Mouse (Mus musculus) cerebellum, adult 9-10 months (tissue): Measurements from ENCODE around the gene Efna4.

Experiments
- DNase-seq: peaks from one replicate; pipeline ENCODE4 v3.0.0; 2022

The Efna4 gene

GRCm38 (mm10) chr3:89337721-89338578, at the start of gene Efna4:
TSS of gene Efna4 (minus strand) at chr3:89338028.
- no peak for DNase-seq

- no peak for DNase-seq
These were observed 48.9 kb upstream of the Efna4 start for GRCm38 (mm10) chr3:89386438-89387420.

DNA sequence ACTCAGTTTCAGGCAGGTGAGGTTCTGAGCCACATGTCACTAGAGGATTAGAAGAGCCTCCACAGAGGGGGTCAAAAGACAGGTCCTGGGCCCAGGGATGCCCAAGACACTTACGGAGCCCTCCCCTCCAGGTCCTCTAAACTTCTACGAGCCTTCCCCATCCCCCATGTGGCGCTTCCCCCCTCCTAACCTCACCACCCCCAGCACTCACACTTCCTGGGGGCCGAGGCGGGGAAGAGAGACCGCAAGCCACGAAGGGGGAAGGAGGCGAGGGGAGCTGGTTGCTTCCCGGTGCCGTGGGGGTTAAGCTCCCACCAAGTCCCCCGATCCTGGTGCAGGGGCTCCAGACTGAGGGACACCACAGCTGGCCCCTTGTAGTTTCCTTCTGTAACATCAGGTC, 47.6 kb upstream of the Efna4 start:
- no peak for DNase-seq

- DNase-seq, result no peak
These were observed 46.7 kb upstream of the Efna4 start for GRCm38 (mm10) chr3:89384331-89385076.

GRCm38 (mm10) chr3:89383651-89384255, 45.9 kb upstream of the Efna4 start:
- no peak for DNase-seq

GRCm38 (mm10) chr3:89382950-89383349, 45.1 kb upstream of the Efna4 start:
- no peak for DNase-seq

DNA sequence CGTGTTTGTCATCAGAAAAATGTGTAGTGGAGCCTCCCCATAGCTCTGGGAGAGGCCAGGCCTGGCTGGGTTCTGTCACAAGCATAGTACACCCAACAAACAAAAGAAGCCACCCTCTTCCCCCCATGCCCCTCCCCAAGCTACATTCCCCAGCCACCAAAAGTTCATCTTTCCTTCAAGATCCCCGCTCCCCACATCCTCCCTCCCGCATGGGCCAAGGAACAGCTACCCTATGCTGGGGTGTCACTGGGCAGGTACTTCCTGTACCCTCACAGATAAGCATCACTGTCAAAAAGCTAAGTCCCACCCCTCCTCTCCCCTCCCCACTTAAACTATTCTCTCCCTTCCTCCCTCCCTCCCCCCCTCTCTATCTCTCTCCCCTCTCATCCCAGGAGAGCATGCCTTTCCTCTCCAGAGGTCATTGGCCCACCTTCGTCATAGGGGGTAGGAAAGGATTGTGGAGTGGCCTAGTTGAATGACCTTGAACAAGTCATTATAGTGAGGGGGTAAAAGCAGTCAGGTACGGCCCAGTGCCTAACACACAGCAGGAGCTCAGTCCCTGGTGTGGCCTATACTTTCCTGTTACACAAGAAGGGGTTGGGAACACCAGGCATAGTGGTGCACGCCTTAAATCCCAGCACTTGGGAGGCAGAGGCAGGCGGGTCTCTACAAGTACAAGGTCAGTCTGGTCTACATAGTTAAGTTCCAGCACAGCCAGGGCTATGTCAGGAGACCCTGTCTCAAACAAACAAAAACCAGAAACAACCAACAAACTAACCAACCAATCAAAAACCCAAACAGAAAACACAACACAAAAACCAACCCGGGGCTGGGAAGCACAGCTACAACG, 44.4 kb upstream of the Efna4 start:
- no peak for DNase-seq

DNA sequence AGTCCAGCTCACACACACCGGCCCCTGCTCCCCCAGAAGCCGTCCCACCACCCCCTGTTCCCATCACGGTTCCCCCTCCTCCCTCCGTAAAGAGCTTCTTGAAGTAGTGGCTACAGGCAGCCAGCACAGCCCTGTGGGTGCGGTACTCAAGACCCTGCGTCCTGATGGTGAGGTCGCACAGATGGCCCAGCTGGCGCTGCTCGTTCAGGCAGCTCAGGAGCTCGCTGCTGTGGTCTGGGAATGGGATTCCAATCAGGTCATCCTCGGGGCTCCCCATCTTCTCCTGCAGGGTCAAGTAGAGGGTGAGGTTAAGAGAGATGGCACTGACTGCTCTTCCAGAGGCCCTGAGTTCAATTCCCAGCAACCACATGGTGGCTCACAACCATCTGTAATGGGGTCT, 43.4 kb upstream of the Efna4 start:
- DNase-seq, result no peak

DNA sequence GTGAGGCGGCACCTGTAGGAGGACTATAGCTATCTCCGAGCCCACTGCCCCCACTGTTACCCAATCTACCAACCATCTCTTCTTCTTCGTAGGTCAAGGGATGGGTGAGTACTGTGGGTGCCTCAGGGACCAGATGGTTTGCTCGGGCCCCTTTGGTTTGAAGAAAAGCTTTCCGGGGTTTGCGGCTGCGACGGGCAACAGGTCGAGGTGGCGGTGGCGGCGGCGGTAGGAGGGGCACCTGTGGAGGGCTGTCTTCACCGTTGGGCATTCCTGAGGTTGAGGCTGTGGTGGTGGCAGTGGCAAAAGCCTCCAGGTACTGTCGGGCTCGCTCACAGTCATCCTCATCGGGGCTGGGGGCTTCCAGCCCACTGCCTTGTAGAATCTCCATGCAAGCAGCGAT, 42.9 kb upstream of the Efna4 start:
- DNase-seq, result no peak

DNA sequence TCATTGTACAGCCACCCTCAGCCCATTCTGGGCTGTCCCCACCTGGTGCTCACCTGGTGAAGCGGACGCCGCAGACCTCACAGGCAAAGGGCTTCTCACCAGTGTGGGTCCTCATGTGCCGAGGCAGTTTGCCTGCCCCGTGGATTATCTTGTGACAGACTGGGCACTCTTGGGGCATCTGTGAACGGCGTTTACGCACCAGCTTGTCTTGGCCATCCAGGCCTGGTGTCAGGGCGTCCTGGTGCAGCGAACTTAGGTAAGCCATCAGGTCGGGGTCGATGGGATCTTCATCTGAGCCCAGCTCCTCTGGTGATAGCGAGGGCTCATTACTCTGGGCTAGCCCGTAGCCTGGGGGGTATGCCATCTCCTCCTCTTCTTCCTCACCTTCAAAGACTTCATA, 42.5 kb upstream of the Efna4 start:
- DNase-seq, result no peak

DNA sequence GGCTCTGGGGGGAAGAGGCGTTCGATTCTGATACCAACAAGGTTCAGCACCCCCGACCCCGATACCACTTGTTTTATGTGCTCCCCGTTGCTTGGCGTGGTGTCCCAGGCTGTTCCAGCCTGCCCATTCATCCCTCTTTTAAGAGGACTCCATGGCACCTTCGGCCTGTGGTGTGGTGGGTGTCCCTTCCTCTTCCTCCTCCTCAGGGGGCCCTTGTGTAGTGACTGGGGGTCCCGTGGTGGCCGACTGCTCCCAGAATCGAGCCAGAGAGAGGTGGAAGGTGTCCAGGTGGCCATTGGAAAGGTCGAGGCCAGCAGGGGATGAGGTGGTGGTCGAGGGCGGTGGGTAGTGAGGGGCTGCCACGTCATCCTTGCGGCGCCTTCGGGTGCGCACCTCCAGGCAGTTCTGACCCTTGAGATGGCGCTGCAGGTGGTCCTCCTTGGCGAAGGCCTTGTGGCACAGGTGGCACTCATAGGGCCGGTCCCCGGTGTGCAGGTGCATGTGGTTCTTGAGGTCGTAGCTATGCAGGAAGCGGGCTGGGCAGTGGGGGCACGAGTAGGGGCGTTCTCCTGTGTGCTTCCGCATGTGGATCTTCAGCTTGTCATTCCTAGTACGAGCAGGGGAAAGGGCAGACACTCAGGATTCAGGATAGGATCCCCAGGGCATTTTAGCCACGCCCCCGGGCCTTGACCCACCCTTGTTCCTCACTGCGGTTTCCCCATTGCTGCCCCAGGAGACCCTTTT, 41.7 kb upstream of the Efna4 start:
- no peak for DNase-seq

GRCm38 (mm10) chr3:89378394-89379067, 40.7 kb upstream of the Efna4 start:
- DNase-seq, result peak; percentile 64

GRCm38 (mm10) chr3:89377831-89378230, 40.0 kb upstream of the Efna4 start:
- peak; percentile 19 for DNase-seq

GRCm38 (mm10) chr3:89373581-89374231, 35.9 kb upstream of the Efna4 start:
- DNase-seq, result no peak

DNA sequence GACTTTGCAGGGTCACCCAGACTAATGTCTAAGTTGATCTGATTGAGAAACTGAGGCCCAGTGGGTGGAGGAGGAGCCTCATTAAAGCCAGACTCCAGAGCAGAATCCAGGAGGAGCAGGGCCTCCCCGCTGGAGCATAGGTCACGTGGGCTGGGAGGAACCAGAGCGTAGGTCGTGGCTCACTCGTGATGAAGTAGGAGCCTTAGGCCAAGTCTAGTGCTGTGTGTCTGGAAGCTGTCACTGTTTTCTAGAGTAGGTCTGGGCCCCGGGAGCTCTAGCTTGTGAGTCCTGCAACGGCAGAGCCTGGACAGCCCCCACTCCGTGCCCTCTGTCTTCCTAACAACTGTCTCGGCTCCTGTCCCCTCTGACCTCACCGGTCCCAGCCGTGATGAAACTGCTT, 29.5 kb upstream of the Efna4 start:
- no peak for DNase-seq

DNA sequence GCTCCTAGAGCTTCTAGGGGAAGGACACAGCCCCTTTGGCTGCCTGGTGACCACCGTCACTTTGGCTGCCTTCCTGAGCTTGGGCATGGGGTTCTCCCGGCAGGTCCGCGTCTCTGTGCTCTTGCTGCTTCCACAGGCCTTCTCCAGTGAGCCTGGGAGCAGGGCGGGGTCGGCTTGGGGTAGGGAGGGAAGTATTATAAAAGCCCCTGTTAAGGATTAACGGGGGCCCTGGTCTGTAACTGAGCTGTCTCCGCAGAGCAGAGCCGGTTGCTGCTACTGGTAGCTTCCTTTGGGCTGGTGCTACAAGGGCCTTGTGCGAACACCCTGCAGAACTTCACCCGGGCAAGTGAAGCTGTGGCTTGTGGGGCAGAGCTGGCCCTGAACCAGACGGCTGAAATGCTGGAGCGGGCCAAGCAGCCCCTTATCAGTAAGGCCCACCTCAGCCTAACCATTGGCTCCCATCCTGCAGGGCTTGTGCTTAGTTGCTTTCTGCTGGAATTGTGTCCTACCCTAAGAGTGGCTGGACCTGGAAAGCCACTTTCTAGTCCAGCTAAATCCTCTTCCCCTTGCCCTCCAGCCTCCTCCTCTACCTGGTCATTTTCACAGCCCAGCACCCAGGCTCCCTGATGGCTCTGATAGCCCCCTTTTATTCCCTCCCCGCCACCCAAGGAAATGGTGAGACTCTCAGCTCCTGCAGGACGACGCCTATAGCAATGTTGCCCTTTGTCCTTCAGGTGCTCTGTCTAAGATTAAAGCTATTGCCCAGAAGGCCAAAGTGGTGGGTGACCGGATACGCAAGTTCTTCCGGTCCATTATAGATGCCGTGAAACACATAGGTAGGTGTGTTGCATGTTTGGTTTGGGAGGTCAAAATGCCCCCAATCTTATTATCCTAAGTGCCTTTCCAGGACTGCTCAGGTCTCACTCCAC, 27.9 kb upstream of the Efna4 start:
- no peak for DNase-seq

DNA sequence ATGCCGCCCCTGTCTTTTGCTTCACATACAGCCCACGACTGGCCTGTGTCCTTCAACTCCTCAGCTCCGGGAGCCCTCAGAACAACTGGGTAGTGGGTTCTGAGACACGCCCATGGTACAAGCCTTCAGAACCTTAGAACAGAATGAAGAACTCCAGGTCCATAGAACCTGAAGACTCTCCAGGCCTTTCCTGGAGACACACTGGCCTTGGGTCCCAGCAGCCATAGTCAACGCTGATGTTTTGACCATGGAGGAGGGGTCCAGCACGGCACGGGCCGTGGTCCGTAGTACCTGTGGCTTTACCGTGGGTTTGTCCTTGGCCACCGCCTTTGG, 27.3 kb upstream of the Efna4 start, which contains the start of gene Dcst1:
Dcst1 (minus strand) TSS at position 101 of the 333 bp plus-strand sequence.
- no peak for DNase-seq

DNA sequence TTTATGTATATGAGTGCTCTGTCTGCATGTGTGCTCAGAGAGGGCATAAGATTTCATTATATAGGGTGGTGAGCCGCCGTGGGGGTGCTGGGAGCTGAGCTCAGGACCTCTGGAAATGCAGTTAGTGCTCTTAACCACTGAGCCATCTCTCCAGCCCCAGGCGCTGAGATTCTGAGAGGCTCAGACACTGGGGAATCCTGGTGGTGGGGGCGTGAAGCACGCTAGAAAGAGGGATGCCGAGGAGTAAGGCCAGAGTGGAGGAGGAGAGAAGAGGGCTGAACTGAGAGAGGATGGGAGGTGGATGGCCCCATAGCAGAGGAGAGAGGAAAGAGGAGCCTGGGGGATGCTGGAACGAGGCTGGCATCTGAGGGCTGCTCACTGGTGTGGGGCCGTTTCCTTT, 26.8 kb upstream of the Efna4 start:
- DNase-seq, result no peak

DNA sequence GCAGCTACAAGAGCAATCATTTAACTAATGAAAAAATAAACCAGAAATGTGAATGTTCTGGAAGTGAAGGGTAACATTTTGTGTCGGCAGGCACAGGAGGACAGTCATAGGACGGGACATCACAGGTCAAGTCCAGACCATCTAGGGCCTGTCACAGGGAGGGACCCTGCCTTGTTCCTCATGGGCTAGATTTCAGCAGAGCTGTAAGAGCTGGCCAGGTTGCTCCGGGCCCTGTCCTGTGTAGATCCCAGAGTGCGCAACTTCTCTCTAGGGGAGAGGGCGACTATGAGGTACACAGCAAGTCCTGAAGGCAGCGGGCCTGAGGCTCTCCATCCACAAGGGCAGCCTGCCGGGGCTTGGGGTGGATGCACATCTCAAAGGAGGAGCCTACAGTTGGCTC, 23.8 kb upstream of the Efna4 start, which contains the start of gene Dcst2:
Dcst2 (plus strand) TSS at position 301 of the 400 bp plus-strand sequence.
- DNase-seq, result no peak
